Mouse (Mus musculus) midbrain, postnatal 0 days (tissue): ENCODE measurements at regions not wholly inside any gene's neighbourhood (a gene's known extent, or its start where the extent isn't known, plus 50 kb on each side); places are given as distances from the start of the nearest gene placed in this dataset.

Source experiments
- ATAC-seq: fragments of 200-750 bp; cut with Nextera tagmentation; 2 replicates; pipeline ENCODE4 v1.8.0; 2017; ENCODE audit warnings: moderate number of reproducible peaks, mild to moderate bottlenecking, moderate TSS enrichment, moderate library complexity; ENCODE audit not compliant: low FRiP score
- DNase-seq: peaks from one replicate; pipeline ENCODE4 v3.0.0-alpha.2; 2015; ENCODE audit warnings: low spot score
- H3K27ac ChIP-seq: fragments of 300-500 bp; sonication (generic); 2 replicates; pipeline ENCODE4 v1.5.1; 2014; ENCODE audit warnings: low read depth, mild to moderate bottlenecking, low read length, mixed read lengths
- H3K27me3 ChIP-seq: fragments of 300-500 bp; sonication (generic); 2 replicates; pipeline ENCODE4 v1.6.1; 2014; ENCODE audit warnings: low read length, control low read depth, mixed read lengths; ENCODE audit not compliant: insufficient read depth
- H3K36me3 ChIP-seq: fragments of 300-500 bp; sonication (generic); 2 replicates; pipeline ENCODE4 v1.6.1; 2014; ENCODE audit warnings: low read length, control low read depth, mixed read lengths; ENCODE audit not compliant: insufficient read depth
- H3K4me1 ChIP-seq: fragments of 300-500 bp; sonication (generic); 2 replicates; pipeline ENCODE4 v1.6.1; 2014; ENCODE audit warnings: mild to moderate bottlenecking, control low read depth, antibody characterized with exemption, low read length, mixed read lengths; ENCODE audit not compliant: insufficient read depth
- H3K4me2 ChIP-seq: fragments of 300-500 bp; sonication (generic); 2 replicates; pipeline ENCODE4 v1.6.1; 2014; ENCODE audit warnings: low read depth, mild to moderate bottlenecking, low read length, mixed read lengths; ENCODE audit not compliant: poor library complexity, severe bottlenecking
- H3K4me3 ChIP-seq: fragments of 300-500 bp; sonication (generic); 2 replicates; pipeline ENCODE4 v1.5.1; 2014; ENCODE audit warnings: low read depth, mild to moderate bottlenecking, low read length, moderate library complexity
- H3K9ac ChIP-seq: fragments of 300-500 bp; sonication (generic); replicated peaks from 2 replicates; pipeline ENCODE4 v1.6.1; 2014; ENCODE audit warnings: mild to moderate bottlenecking, low read length, moderate library complexity, mixed read lengths; ENCODE audit not compliant: poor library complexity, severe bottlenecking
- H3K9me3 ChIP-seq: fragments of 300-500 bp; sonication (generic); 2 replicates; pipeline ENCODE4 v1.6.1; 2016; ENCODE audit warnings: low read length, control low read depth
- CTCF ChIP-seq: IDR thresholded peaks from 2 replicates; pipeline ENCODE4 v1.5.1; 2016; ENCODE audit warnings: antibody characterized with exemption, mild to moderate bottlenecking
- WGBS: fragments of 180-500 bp; shearing (Covaris S2); extraction: QIAGEN DNeasy Blood & Tissue Kit; methylation state at CpG from one replicate; pipeline ENCODE4 v1.1.7; 2014; 5-methylcytosine and 5-hydroxymethylcytosine counted together

- DNase-seq = no peak
- H3K9ac ChIP-seq = no peak overlapping the region
- no peak overlapping the region for H3K4me2 ChIP-seq
- no peaks in the 10 kb centered on the region for H3K9me3 ChIP-seq
- H3K36me3 ChIP-seq = no peaks in the 10 kb centered on the region
- H3K4me1 ChIP-seq = no peaks in the 10 kb centered on the region
- H3K4me3 ChIP-seq = no peak overlapping the region
- ATAC-seq = no peak
- no peak for TF ChIP-seq CTCF
- 93% methylated on average over 3 of the region's 3 CpGs for WGBS
- no peak overlapping the region for H3K27ac ChIP-seq
- no peaks in the 10 kb centered on the region for H3K27me3 ChIP-seq
Measured at GRCm38 (mm10) chr6:16171871-16172270, 451.4 kb downstream of the Mdfic start.

DNA sequence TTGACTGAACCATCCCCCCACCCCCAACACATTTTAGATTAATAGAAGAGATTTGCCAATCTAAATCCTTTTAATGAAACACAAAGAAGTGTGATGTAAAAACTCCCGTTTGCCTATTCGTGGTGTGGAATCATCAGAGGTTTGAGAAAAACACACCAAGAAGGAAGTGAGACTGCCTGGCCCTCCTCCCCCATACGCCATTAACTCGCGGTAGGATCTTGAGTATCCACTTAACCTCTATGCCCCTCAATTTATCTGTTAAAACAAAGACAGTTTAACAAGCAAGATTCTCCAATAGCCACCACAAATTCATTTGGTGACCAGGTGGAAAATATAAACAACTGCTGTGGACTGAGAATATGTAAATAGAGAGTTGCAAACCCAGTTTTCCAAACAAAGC, 456.9 kb downstream of the Mdfic start:
- no peaks in the 10 kb centered on the region for H3K9me3 ChIP-seq
- H3K27me3 ChIP-seq = no peaks in the 10 kb centered on the region
- no peaks in the 10 kb centered on the region for H3K36me3 ChIP-seq
- no peak for TF ChIP-seq CTCF
- H3K27ac ChIP-seq = no peak overlapping the region
- ATAC-seq = no peak
- no peak overlapping the region for H3K4me3 ChIP-seq
- no peak for DNase-seq
- H3K4me1 ChIP-seq = no peaks in the 10 kb centered on the region
- H3K4me2 ChIP-seq = no peak overlapping the region
- H3K9ac ChIP-seq = no peak overlapping the region
- WGBS = 74% methylated on average over 5 of the region's 5 CpGs

GRCm38 (mm10) chr6:16187983-16188550, 467.6 kb downstream of the Mdfic start:
- Histone ChIP-seq H3K9ac (no peak overlapping the region), H3K36me3 (no peaks in the 10 kb centered on the region), H3K27me3 (no peaks in the 10 kb centered on the region), H3K4me1 (no peaks in the 10 kb centered on the region), H3K9me3 (no peaks in the 10 kb centered on the region), H3K4me2 (no peak overlapping the region), H3K4me3 (no peak overlapping the region), H3K27ac (no peak overlapping the region)
- ATAC-seq = no peak
- WGBS = 58% methylated on average over 4 of the region's 4 CpGs
- TF ChIP-seq CTCF = no peak
- DNase-seq = no peak

DNA sequence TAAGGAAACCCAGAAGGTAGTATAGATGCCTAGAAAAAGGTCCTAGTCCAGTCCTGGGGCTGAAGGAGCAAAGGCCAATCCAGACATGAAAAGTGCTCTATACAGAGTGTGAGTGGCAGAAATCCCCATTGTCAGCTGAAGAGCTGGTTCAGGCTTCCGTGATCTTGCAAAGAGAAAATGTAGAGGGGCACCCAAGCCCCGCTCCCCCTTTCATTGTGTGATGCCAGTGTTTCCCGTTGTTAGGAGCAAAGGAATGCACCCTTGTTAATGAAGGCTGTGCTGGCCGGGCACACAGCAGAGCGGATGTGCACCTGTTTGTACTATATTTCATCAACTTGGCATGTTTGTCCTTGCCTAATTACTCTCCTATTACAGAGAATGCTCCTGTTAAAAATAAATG, 492.5 kb downstream of the Mdfic start:
- Histone ChIP-seq H3K4me1 (no peaks in the 10 kb centered on the region), H3K4me3 (no peak overlapping the region), H3K27me3 (no peaks in the 10 kb centered on the region), H3K4me2 (no peak overlapping the region; the same call in 1 of the 2 replicates), H3K27ac (no peak overlapping the region), H3K9me3 (no peaks in the 10 kb centered on the region), H3K9ac (0 out of 2 replicates have a peak overlapping the region, but pooled peaks have one; percentile 26), H3K36me3 (no peaks in the 10 kb centered on the region)
- no peak for TF ChIP-seq CTCF
- 18% methylated on average over 5 of the region's 5 CpGs for WGBS
- peak; percentile 23; the same call in 1 of the 2 replicates for ATAC-seq
- DNase-seq = peak; percentile 2

- Histone ChIP-seq H3K4me1 (no peaks in the 10 kb centered on the region), H3K27me3 (no peaks in the 10 kb centered on the region), H3K4me3 (no peak overlapping the region), H3K9me3 (no peaks in the 10 kb centered on the region), H3K4me2 (no peak overlapping the region), H3K9ac (no peak overlapping the region), H3K27ac (no peak overlapping the region), H3K36me3 (no peaks in the 10 kb centered on the region)
- WGBS = 40% methylated on average over 4 of the region's 4 CpGs
- TF ChIP-seq CTCF = no peak
- DNase-seq = no peak
- ATAC-seq = no peak
Measured at GRCm38 (mm10) chr6:16213635-16214034, 493.2 kb downstream of the Mdfic start.

DNA sequence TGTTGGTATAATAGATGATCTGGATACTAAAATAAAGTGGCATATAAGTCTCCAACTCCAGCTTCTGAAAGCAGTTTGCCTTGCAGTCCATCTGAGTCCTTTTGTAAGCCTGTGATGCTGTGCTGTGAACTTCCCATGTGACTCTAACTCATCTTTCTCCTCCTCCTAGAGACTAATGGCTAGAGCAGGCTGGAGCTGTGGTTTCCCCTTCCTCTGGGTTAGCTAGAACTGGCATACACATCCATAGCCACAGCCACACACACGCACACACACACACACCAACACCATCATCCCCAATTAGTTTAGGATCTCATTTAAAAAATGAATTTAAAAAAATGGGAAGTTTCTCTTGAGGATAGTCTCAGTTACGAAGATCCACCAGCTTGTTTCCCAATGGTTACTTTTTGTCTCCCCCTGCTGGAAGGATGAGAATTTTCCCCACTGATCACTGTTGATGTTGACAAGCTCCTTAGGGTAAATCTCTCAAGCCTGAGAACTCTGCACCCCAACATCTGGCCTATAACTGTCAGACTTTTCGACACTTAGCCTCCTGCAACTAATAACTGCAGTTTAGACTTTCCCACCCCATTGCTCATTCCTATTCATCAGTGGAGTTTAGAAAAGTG, 500.7 kb downstream of the Mdfic start:
- Histone ChIP-seq H3K27me3 (no peaks in the 10 kb centered on the region), H3K9ac (no peak overlapping the region), H3K4me2 (no peak overlapping the region), H3K9me3 (no peaks in the 10 kb centered on the region), H3K4me1 (no peaks in the 10 kb centered on the region), H3K27ac (no peak overlapping the region), H3K36me3 (no peaks in the 10 kb centered on the region), H3K4me3 (no peak overlapping the region)
- TF ChIP-seq CTCF = peak; percentile 66
- WGBS = 48% methylated on average over 3 of the region's 3 CpGs
- peak; percentile 28 for DNase-seq
- ATAC-seq = no peak
